Mouse (Mus musculus) C2C12 (cell line): ENCODE measurements around the gene Bhlha15.

Experiments used
- CEBPB ChIP-seq: IDR thresholded peaks from one replicate; pipeline ENCODE4 v1.6.1; 2011; ENCODE audit warnings: low read depth, mild to moderate bottlenecking, control low read depth, moderate library complexity
- CTCF ChIP-seq: IDR thresholded peaks from one replicate; pipeline ENCODE4 v1.5.1; 2011; ENCODE audit not compliant: control insufficient read depth, insufficient read depth, insufficient read length
- FOSL1 ChIP-seq: IDR thresholded peaks from one replicate; pipeline ENCODE4 v1.8.0; 2011; ENCODE audit warnings: mild to moderate bottlenecking, low read length; ENCODE audit not compliant: poor library complexity, insufficient read depth, severe bottlenecking
- MYOD1 ChIP-seq: IDR thresholded peaks from one replicate; pipeline ENCODE4 v1.6.1; 2011; ENCODE audit warnings: low read depth; ENCODE audit not compliant: control insufficient read depth, insufficient read length
- MYOG ChIP-seq: IDR thresholded peaks from one replicate; pipeline ENCODE4 v1.6.1; 2011; ENCODE audit not compliant: control insufficient read depth, insufficient read length; ENCODE audit errors: extremely low read depth
- USF1 ChIP-seq: IDR thresholded peaks from one replicate; pipeline ENCODE4 v1.6.1; 2011; ENCODE audit warnings: low read depth, mild to moderate bottlenecking, control low read depth, moderate library complexity

DNA sequence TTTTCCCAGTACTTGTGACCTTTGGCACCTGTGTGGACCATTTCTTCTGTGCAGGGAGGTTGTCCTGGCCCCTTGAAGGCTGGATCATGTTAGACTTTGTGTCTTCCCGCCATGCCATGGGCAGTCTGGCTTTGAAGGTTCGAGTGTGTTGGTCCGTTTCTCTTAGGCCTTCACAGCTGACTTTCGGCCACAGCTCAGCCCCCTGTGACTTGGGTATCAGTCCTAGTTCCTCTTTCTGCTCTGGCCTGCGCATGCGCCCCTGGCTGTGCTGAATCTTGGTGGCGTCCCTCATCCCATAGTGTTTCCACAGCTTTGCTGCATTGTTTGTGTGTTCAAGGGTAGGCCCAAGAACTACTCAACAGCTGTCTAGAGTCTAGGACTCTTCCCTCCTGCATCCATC, 8.8 kb upstream of the Bhlha15 start:
- TF ChIP-seq CTCF (no peak), MYOD1 (no peak), MYOG (no peak), USF1 (no peak), FOSL1 (no peak), CEBPB (no peak)
